Mouse (Mus musculus) adrenal gland, postnatal 14 days (tissue): ENCODE data around the gene Kctd17. TPM values are rescaled to one million over a fixed set of nuclear protein-coding genes. Genes with fewer than 3 reads are reported as not detected.

Source experiments
- DNase-seq: peaks from one replicate; pipeline ENCODE4 v3.0.0; 2021; ENCODE audit warnings: mixed read lengths
- total RNA-seq: library from RNA; stranded (reverse); gene quantifications from 2 replicates; pipeline ENCODE4 v1.2.3, GENCODE M21; 2021

Kctd17 gene
- total RNA-seq, 1 experiment from 2014 or later: 83.4 TPM

- peak; percentile 98 for DNase-seq
Observed at GRCm38 (mm10) chr15:78447746-78448535, 19.6 kb downstream of the Kctd17 start.

GRCm38 (mm10) chr15:78449131-78449530, 20.8 kb downstream of the Kctd17 start:
- no peak for DNase-seq

- DNase-seq: peak; percentile 83
Observed at GRCm38 (mm10) chr15:78449694-78450418, 21.5 kb downstream of the Kctd17 start.

GRCm38 (mm10) chr15:78450419-78450768, 22.0 kb downstream of the Kctd17 start:
- DNase-seq: no peak

GRCm38 (mm10) chr15:78451201-78451600, 22.8 kb downstream of the Kctd17 start:
- peak; percentile 45 for DNase-seq

GRCm38 (mm10) chr15:78452929-78453328, 24.6 kb downstream of the Kctd17 start:
- DNase-seq: no peak

- DNase-seq: no peak
Observed at GRCm38 (mm10) chr15:78455168-78455567, 26.8 kb downstream of the Kctd17 start.

- DNase-seq: no peak
Observed at GRCm38 (mm10) chr15:78456051-78456450, 27.7 kb downstream of the Kctd17 start.

- DNase-seq: no peak
Observed at GRCm38 (mm10) chr15:78457193-78457592, 28.8 kb downstream of the Kctd17 start.

GRCm38 (mm10) chr15:78462981-78463380, 34.6 kb downstream of the Kctd17 start:
- DNase-seq: no peak

GRCm38 (mm10) chr15:78466809-78467208, 38.4 kb downstream of the Kctd17 start:
- no peak for DNase-seq

GRCm38 (mm10) chr15:78467570-78467969, 39.2 kb downstream of the Kctd17 start:
- DNase-seq: peak; percentile 57

GRCm38 (mm10) chr15:78468379-78468937, 40.1 kb downstream of the Kctd17 start, which contains the start of gene Tmprss6:
TSS of gene Tmprss6 (minus strand) at chr15:78468634.
- DNase-seq: no peak

GRCm38 (mm10) chr15:78470495-78471276, 42.3 kb downstream of the Kctd17 start:
- peak; percentile 51 for DNase-seq

GRCm38 (mm10) chr15:78471902-78472301, 43.5 kb downstream of the Kctd17 start:
- DNase-seq: no peak

GRCm38 (mm10) chr15:78473442-78473841, 45.1 kb downstream of the Kctd17 start:
- DNase-seq: no peak

GRCm38 (mm10) chr15:78475604-78476031, 47.3 kb downstream of the Kctd17 start:
- peak; percentile 61 for DNase-seq

GRCm38 (mm10) chr15:78476878-78477277, 48.5 kb downstream of the Kctd17 start:
- no peak for DNase-seq

- DNase-seq: no peak
Observed at GRCm38 (mm10) chr15:78478073-78478472, 49.7 kb downstream of the Kctd17 start.

GRCm38 (mm10) chr15:78479470-78479869, 51.1 kb downstream of the Kctd17 start:
- DNase-seq: no peak

- no peak for DNase-seq
Observed at GRCm38 (mm10) chr15:78480111-78480510, 51.7 kb downstream of the Kctd17 start.

- no peak for DNase-seq
Observed at GRCm38 (mm10) chr15:78480991-78481390, 52.6 kb downstream of the Kctd17 start.
